Mouse (Mus musculus) layer of hippocampus, adult 2 months (tissue): Measurements from ENCODE around the gene Zmynd15. TPM values are rescaled to one million over a fixed set of nuclear protein-coding genes. Genes with fewer than 3 reads are reported as not detected.
"Not testable (repeated sequence)": the region's sequence is repeated elsewhere in the genome, so short reads cannot be mapped to it uniquely, and the experiment has no call there.

Experiments used
- DNase-seq, 2 experiments: peaks; one replicate each; pipeline ENCODE4 v3.0.0; 2022; ENCODE audit warnings: low spot score in 2 of 2
- H3K27ac ChIP-seq: fragments of 200-600 bp; 2 replicates; pipeline ENCODE4 v1.8.1; 2022
- H3K4me3 ChIP-seq: fragments of 200-600 bp; 2 replicates; pipeline ENCODE4 v1.8.1; 2022; ENCODE audit warnings: mild to moderate bottlenecking
- CTCF ChIP-seq: fragments of 200-600 bp; conservative IDR thresholded peaks from 2 replicates; pipeline ENCODE4 v1.8.1; 2022; ENCODE audit warnings: antibody characterized with exemption, mild to moderate bottlenecking, moderate library complexity
- long read RNA-seq, 2 experiments: library from polyadenylated mRNA; stranded (forward); transcript quantifications; one replicate each; pipeline ENCODE4 v2.0.0; 2021; ENCODE audit warnings: borderline mapping rate in 2 of 2
- total RNA-seq, 2 experiments: library from RNA; stranded (reverse); gene quantifications; 2 replicates each; pipeline ENCODE4 v1.2.3; 2021

Gene Zmynd15
- total RNA-seq, result under 1 TPM; 0.12 to 0.72 TPM
- long read RNA-seq, experiment 1, result 0 reads
- long read RNA-seq, experiment 2, partial matches to known transcripts, result 1 of 2 reads
- long read RNA-seq, experiment 2, other reads (novel, unspliced or antisense), result 1 of 2 reads

- no peak within 1 kb of the TSS; the same call in 1 of the 2 replicates for H3K27ac ChIP-seq
- no peak for TF ChIP-seq CTCF
- no peak for DNase-seq
Measured at GRCm38 (mm10) chr11:70458688-70459600, at the start of gene Zmynd15. Gene Zmynd15 (plus strand): TSS chr11:70459433.

DNA sequence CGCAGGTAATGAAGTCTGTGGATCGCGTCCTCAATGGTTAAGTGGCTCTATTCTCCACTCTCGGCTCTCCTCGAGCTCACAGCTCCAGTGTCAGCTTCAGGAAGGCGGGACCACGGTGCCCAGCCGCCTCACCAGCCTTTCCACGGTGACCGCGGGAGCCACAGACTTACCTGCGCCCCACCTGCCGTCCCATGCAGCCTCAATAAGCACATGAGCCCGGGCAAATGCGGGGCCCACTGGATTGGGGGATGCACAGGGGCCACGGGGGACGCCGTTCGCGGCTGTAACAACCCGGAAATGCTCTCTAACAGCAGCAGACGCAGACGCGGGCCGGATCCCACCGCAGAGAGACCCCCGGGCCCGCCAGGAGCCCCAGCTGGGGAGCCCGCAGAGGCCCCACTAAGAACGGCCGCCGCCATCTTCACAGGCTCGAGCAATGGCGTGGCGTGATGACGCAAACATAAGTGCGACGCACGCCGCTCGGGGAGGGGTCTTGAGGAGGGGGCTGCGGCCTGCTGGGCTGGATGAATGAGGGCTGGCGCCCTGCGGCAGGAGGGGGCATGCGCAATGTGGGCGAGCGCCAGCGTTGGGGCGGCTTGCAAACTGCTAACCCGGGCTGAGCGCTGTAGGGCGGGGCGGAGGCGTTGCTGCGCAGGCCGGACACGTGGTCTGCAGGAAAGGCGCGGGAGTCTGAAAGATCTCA lies 49.5 kb upstream of the Zmynd15 start, which contains the start of gene Pelp1:
Gene Pelp1 (minus strand): TSS at position 438 of the 703 bp plus-strand sequence.
- peak within 1 kb of the TSS; percentile 93 for H3K4me3 ChIP-seq
- TF ChIP-seq CTCF, result no peak
- peak; percentile 88 to 90 for DNase-seq
- H3K27ac ChIP-seq, result peak within 1 kb of the TSS; percentile 95

More at GRCm38 (mm10) chr11:70458688-70459600, at the start of gene Zmynd15:
- H3K4me3 ChIP-seq, result peak within 1 kb of the TSS; percentile 58

- DNase-seq, result no peak
- no peak for TF ChIP-seq CTCF
- Histone ChIP-seq H3K4me3 (peak overlapping the region; percentile 93), H3K27ac (peak overlapping the region; percentile 95)
Measured at GRCm38 (mm10) chr11:70410297-70410643, 49.0 kb upstream of the Zmynd15 start.

DNA sequence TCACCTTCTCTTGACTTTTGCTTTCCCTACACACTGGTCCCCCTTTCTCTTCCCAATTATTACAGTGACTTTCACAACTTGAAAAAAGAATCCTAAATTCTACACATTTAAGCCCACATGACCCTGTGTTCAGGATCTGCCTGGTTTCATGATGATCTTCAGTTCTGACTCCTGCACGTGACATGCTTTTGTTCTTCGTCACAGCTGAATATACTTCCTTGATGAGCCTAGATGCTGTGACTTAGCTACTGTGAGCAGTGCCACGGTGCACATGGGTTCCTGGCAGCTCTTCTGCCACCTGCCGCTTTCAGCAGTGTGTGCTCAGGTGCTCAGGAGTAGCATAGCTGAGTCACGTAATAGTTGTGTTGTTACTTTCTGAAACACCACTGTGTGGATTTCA lies 46.6 kb upstream of the Zmynd15 start:
- TF ChIP-seq CTCF, result no peak
- Histone ChIP-seq H3K27ac (no peak overlapping the region), H3K4me3 (no peak overlapping the region)
- no peak for DNase-seq

DNA sequence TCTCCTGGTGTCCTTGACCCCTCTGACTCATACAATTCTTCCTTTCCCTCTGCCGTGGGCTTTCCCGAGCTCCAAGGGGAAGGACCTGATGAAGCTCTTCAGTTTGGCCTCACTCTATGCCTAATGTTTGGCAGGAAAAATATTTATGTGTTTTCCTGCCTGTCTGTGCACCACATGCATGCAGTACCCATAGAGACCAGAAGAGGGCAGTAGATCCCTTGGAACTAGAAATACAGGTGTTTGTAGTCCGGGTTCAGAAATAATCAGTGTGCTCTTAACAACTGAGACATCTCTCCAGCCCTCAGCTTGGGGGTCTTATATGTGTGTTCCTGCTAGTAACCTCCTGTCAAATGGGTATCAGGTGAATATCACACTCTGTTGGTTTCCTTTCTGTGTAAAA lies 45.3 kb upstream of the Zmynd15 start:
- peak; percentile 98 for TF ChIP-seq CTCF
- Histone ChIP-seq H3K27ac (no peak overlapping the region), H3K4me3 (no peak overlapping the region)
- DNase-seq, result peak; percentile 47 to 82

DNA sequence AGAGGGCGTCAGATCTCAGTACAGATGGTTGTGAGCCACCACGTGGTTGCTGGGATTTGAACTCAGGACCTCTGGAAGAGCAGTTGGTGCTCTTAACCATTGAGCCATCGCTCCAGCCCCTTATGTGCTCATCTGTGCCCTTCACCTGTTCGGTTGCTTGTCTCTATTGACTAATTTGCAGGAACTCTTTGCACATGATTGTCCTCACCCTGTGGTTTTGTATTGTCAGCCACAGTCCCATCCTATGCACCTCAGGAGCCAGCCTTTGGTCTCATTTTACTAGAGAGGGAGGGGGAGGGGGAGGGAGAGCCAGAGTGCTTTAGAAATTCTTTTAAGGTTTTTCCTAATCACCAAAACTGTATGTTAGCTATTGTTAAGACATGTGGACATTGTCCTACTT lies 41.0 kb upstream of the Zmynd15 start:
- no peak; the same call in 1 of the 2 replicates for TF ChIP-seq CTCF
- Histone ChIP-seq H3K27ac (peak overlapping the region; percentile 86; the same call in 1 of the 2 replicates), H3K4me3 (no peak overlapping the region)
- no peak for DNase-seq

DNA sequence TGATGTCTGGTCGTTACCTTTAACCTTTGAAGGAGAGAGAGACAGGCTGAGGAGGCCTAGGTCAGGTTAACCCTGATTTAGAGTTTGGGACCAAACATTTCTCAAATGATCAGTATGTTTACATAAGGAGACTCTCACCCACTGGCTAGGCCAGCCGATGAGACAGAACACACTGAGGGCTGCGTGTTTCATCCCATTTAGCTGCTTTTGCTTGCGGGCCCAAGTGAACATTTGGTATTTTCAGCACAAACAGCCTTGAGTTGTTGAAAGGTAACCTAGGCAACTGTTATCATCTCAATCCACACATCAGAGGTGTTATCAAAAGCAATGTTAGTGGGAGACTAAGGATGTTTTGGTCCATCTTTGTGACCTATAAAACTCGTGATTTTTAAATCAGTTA lies 39.7 kb upstream of the Zmynd15 start:
- peak in 1 of 2 experiments; percentile 23 for DNase-seq
- TF ChIP-seq CTCF, result no peak
- no peak overlapping the region for H3K4me3 ChIP-seq
- peak overlapping the region; percentile 86 for H3K27ac ChIP-seq

DNA sequence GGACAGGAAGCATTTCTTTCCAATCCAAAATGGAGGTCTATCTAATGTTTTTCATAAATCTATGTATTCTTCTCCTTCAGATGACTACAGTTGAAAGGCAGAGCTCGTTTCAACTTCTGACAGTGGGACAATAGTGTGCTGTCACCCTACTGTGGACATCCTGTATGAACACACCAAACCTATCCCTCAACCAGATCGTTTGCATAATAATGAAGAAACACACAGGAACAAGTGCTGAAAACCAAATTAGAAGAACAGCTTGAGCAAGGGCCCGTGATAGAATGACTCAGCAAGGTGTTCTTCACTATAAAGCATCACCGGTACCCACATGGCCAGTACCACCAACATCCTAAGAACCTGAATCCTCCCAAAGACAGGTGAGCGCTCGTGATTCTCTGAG lies 32.6 kb upstream of the Zmynd15 start:
- not testable (repeated sequence) for H3K27ac ChIP-seq, DNase-seq, H3K4me3 ChIP-seq

DNA sequence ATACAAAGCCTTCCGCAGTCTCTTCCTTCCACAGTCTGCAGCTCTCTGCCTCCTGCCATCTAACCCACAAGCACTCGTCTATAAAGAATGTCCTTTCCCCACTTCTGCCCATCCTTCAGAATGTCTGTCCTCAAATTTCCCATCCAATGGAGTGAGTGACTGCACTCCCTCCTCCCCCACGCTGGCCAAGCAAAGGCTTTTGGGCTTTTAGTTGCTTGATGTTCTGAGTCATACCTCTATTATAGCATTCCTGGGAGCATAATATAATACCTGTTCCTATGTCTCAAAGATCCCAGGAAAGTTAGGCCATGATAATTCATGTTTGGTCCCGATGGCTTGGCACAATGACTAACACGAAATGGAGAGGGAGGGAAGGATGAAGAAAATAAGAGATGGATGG lies 27.7 kb upstream of the Zmynd15 start:
- Histone ChIP-seq H3K27ac (peak overlapping the region; percentile 98), H3K4me3 (peak overlapping the region; percentile 100; the same call in 1 of the 2 replicates)
- no peak for DNase-seq
- no peak for TF ChIP-seq CTCF

GRCm38 (mm10) chr11:70432048-70432894 lies 27.0 kb upstream of the Zmynd15 start, which contains the start of gene Arrb2:
Gene Arrb2 (plus strand): TSS chr11:70432635.
- Histone ChIP-seq H3K4me3 (peak within 1 kb of the TSS; percentile 100), H3K27ac (peak within 1 kb of the TSS; percentile 98)
- TF ChIP-seq CTCF, result peak; percentile 77
- peak; percentile 99 for DNase-seq

DNA sequence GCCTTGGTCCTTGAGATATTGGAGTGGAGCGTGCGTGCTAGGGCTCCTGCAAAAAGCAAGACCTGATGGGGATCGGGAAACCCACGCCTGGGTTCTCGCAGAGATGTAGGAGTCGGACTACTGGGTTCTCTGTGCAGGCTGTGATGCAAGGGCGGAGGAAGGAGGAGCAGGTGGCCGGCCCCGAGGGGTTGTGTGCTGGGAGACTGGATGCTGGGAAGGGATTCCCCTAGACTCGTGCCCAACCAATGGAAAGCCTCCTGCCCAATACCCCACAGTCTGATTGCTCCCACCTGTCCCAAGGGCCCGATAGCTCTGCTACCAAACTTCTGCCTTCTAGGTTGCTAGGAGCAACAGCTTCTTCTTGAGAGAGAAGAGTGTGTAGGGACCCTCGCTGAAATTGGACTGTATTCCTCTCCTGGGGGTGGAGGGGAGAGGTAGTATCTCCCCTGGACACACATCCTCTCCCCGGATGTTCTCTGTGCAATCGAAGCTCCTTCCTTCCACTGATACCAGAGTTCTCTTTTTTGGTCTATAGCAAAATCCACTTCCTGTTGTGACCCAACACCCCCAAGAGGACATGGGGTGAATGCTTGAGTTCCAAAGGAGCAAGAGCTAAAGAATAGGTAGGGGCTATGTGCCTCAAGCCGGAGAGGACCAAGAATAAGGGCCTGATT lies 26.2 kb upstream of the Zmynd15 start:
- DNase-seq, result peak; percentile 65 to 67
- no peak for TF ChIP-seq CTCF
- Histone ChIP-seq H3K27ac (peak overlapping the region; percentile 98), H3K4me3 (peak overlapping the region; percentile 100)

DNA sequence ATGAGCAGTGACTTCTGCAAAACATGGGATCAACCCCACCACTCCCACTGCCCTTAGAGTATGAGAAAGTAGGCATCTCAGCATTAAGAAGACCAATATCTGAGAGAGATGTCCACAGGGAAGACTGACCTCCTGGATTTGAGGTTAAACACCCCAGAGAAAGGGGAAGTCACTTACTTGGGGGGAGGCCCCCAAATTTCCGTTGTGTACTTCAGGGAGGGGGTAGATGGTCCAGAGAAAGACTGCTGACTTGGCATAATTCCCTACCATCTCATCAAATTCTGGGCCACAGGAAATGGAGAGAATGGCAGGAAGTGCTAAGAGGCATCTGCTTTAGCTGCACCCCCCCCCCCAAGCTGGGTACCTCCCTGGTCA lies 25.7 kb upstream of the Zmynd15 start:
- H3K27ac ChIP-seq, result peak overlapping the region; percentile 98
- peak overlapping the region; percentile 100 for H3K4me3 ChIP-seq
- DNase-seq, result no peak
- TF ChIP-seq CTCF, result no peak
